Comparison of ENCODE assay signal across 9 mouse cellular contexts in the genomic region with DNA sequence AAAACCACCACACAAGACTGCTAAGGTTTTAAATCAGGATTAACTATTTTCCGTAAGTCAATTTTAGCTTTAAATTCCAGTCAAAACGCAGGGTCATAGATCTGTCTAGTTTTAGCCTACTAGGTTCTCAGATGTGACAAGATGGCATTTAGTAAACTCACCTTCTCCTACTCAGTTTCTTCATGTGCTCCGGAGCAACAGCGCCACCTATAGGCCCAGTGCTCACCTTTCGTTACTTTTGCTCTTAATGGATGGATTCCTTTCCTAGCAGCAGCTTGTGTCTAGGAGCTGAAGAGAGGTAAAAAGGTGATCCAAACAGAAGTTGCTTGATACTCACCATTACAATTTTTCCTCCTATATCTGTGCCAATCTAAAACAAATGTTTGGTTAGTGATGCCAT. TPM values are rescaled to one million over a fixed set of nuclear protein-coding genes. Genes with fewer than 3 reads are reported as not detected.
DNase-seq lines count a peak whose midpoint lies in the region; ATAC-seq lines count a peak whose summit lies in the region.
"Had no signal": no experiment of that assay in that cellular context is flagged by ENCODE, and none has a peak within 500 bp of the region (broad histone marks: within the 10 kb centered on the region; RNA-seq: fewer than 3 reads in every experiment).

No protein-coding gene starts in this region.

- no peaks in the 10 kb centered on the region for H3K27me3 ChIP-seq in liver, embryonic 16.5 days (ENCODE audit: control insufficient read depth, insufficient read depth, low read depth, low read length)
- H3K27me3 ChIP-seq: hindbrain, embryonic 15.5 days had no signal

- H3K27ac ChIP-seq in liver, embryonic 16.5 days (ENCODE audit: low read length): peak overlapping the region; percentile 33; the same call in 1 of the 2 replicates
- H3K27ac ChIP-seq: hindbrain, embryonic 15.5 days had no signal

- 11% methylated on average over 5 of the region's 5 CpGs for WGBS in liver, embryonic 16.5 days (ENCODE audit: insufficient replicate concordance)

- H3K9me3 ChIP-seq in liver, embryonic 16.5 days (replicated peaks; ENCODE audit: control insufficient read depth, low read length): no peaks in the 10 kb centered on the region
- H3K9me3 ChIP-seq: hindbrain, embryonic 15.5 days had no signal

- H3K9ac ChIP-seq in liver, embryonic 16.5 days (ENCODE audit: low read depth, low read length): no peak overlapping the region
- H3K9ac ChIP-seq: hindbrain, embryonic 15.5 days had no signal

- H3K36me3 ChIP-seq in liver, embryonic 16.5 days (ENCODE audit: control insufficient read depth, insufficient read depth): no peaks in the 10 kb centered on the region
- H3K36me3 ChIP-seq: hindbrain, embryonic 15.5 days had no signal

- no peak overlapping the region for H3K4me2 ChIP-seq in liver, embryonic 16.5 days (ENCODE audit: low read depth, low read length)
- H3K4me2 ChIP-seq: hindbrain, embryonic 15.5 days had no signal

- no peak overlapping the region for H3K4me3 ChIP-seq in liver, embryonic 16.5 days (ENCODE audit: low read depth, low read length)
- H3K4me3 ChIP-seq: hindbrain, embryonic 15.5 days had no signal

- ATAC-seq in liver, embryonic 16.5 days (ENCODE audit: low read depth): peak; percentile 71

- DNase-seq in CD4-positive helper T cell, adult 2 months (ENCODE audit: low read depth, low spot score): peak; percentile 76
- DNase-seq in T-cell, adult 2 months (ENCODE audit: low spot score): peak; percentile 70
- peak; percentile 78 to 89 for DNase-seq in cerebellum, postnatal 25 days
- DNase-seq in gastrocnemius, postnatal 10 days: peak; percentile 82
- peak; percentile 84 to 86 for DNase-seq in kidney, postnatal 4 days
- peak; percentile 51 for DNase-seq in retina, postnatal 7 days (ENCODE audit: low read depth, low spot score)
- DNase-seq in urinary bladder, adult 2 months (ENCODE audit: low spot score): peak; percentile 47

- peaks cover 20% of the 10 kb centered on the region for H3K4me1 ChIP-seq in liver, embryonic 16.5 days (ENCODE audit: control insufficient read depth, low read depth, low read length)
- H3K4me1 ChIP-seq: hindbrain, embryonic 15.5 days had no signal

RNA-seq across cellular contexts. Expression of gene Herc2, which starts 7.6 kb away (rescaled TPM):
- 10 to 100 TPM; 30.3 to 35.7 TPM for total RNA-seq in gastrocnemius, postnatal 10 days (2021)
- 13.4 and 14.7 TPM in 2 replicates for polyA plus RNA-seq in liver, embryonic 16.5 days (2015; fragmentation: Nextera tagmentation; extraction: Ambion mirVana)
- 26.0 and 31.4 TPM in 2 replicates for polyA plus RNA-seq in urinary bladder, adult 2 months (2012; rRNA removed)

RNA-seq across cellular contexts. Expression of gene Nipa1, which starts 22.6 kb away (rescaled TPM):
- total RNA-seq in gastrocnemius, postnatal 10 days (2021): 1 to 10 TPM; 3.4 to 3.8 TPM
- 10.2 and 10.7 TPM in 2 replicates for polyA plus RNA-seq in liver, embryonic 16.5 days (2015; fragmentation: Nextera tagmentation; extraction: Ambion mirVana)
- 13.5 and 13.8 TPM in 2 replicates for polyA plus RNA-seq in urinary bladder, adult 2 months (2012; rRNA removed)
